22 mouse cellular contexts compared by ENCODE assay signal in genomic region chr5:142660656-142661434, GRCm38 (mm10). TPM values are rescaled to one million over a fixed set of nuclear protein-coding genes. Genes with fewer than 3 reads are reported as not detected.
DNase-seq lines count a peak whose midpoint lies in the region; ATAC-seq and TF ChIP-seq lines count a peak whose summit lies in the region.
"Had no signal": no experiment of that assay in that cellular context is flagged by ENCODE, and none has a peak within 500 bp of the region (broad histone marks: within the 10 kb centered on the region; RNA-seq: fewer than 3 reads in every experiment).

No protein-coding gene starts in this region.

- H3K27ac ChIP-seq in liver, postnatal 0 days (ENCODE audit: low read depth), result no peak overlapping the region
- no peak overlapping the region for H3K27ac ChIP-seq in liver, embryonic 13.5 days
- H3K27ac ChIP-seq: embryonic facial prominence, embryonic 10.5 days; forebrain, embryonic 13.5 days; gastrocnemius, adult 2 months; heart, embryonic 10.5 days; hindbrain, embryonic 13.5 days had no signal

- no peak for TF ChIP-seq CTCF in liver, postnatal 0 days (IDR thresholded peaks at IDR 0.05; ENCODE audit: low read depth)

- no peak overlapping the region for H3K4me2 ChIP-seq in liver, postnatal 0 days (ENCODE audit: low read depth, low read length)
- no peak overlapping the region for H3K4me2 ChIP-seq in liver, embryonic 13.5 days
- H3K4me2 ChIP-seq: forebrain, embryonic 13.5 days; hindbrain, embryonic 13.5 days had no signal

- no peaks in the 10 kb centered on the region for H3K4me1 ChIP-seq in liver, postnatal 0 days (ENCODE audit: insufficient read depth)
- peaks cover 6% of the 10 kb centered on the region; the same call in 1 of the 2 replicates for H3K4me1 ChIP-seq in liver, embryonic 13.5 days (replicated peaks)
- H3K4me1 ChIP-seq: forebrain, embryonic 13.5 days; heart, embryonic 10.5 days; hindbrain, embryonic 13.5 days had no signal

- ATAC-seq in liver, postnatal 0 days, result no peak
- ATAC-seq in liver, embryonic 13.5 days (ENCODE audit: low read depth), result peak; percentile 46; the same call in 1 of the 2 replicates
- ATAC-seq: forebrain, embryonic 13.5 days; forebrain, postnatal 0 days had no signal

- no peaks in the 10 kb centered on the region for H3K9me3 ChIP-seq in liver, postnatal 0 days (ENCODE audit: low read length)
- H3K9me3 ChIP-seq in liver, embryonic 13.5 days (replicated peaks), result no peaks in the 10 kb centered on the region
- H3K9me3 ChIP-seq: embryonic facial prominence, embryonic 10.5 days; forebrain, embryonic 13.5 days; heart, embryonic 10.5 days; hindbrain, embryonic 13.5 days had no signal

- H3K36me3 ChIP-seq in liver, postnatal 0 days (replicated peaks; ENCODE audit: insufficient read depth, low read length), result peaks cover 93% of the 10 kb centered on the region
- H3K36me3 ChIP-seq in liver, embryonic 13.5 days, result peaks cover 100% of the 10 kb centered on the region

- H3K4me3 ChIP-seq in liver, postnatal 0 days (ENCODE audit: low read depth, low read length), result no peak overlapping the region
- no peak overlapping the region for H3K4me3 ChIP-seq in liver, embryonic 13.5 days (replicated peaks)
- H3K4me3 ChIP-seq: embryonic facial prominence, embryonic 10.5 days; forebrain, embryonic 13.5 days; gastrocnemius, adult 2 months; heart, embryonic 10.5 days; hindbrain, embryonic 13.5 days had no signal

- 87% methylated on average over 7 of the region's 7 CpGs for WGBS in liver, postnatal 0 days (ENCODE audit: insufficient replicate concordance)
- 83% methylated on average over 7 of the region's 7 CpGs for WGBS in liver, embryonic 13.5 days (ENCODE audit: insufficient replicate concordance)

- no peak for TF ChIP-seq EP300 in liver, postnatal 0 days (IDR thresholded peaks at IDR 0.05; ENCODE audit: low read depth)

- no peaks in the 10 kb centered on the region for H3K27me3 ChIP-seq in liver, postnatal 0 days (ENCODE audit: insufficient read depth, low read length)
- H3K27me3 ChIP-seq in liver, embryonic 13.5 days, result no peaks in the 10 kb centered on the region
- H3K27me3 ChIP-seq: forebrain, embryonic 13.5 days; hindbrain, embryonic 13.5 days had no signal

- DNase-seq in layer of hippocampus, adult 18-20 months (ENCODE audit: low spot score in 2 of 2), result peak; percentile 36 to 65
- no peak for DNase-seq in layer of hippocampus, postnatal 25 days (ENCODE audit: extremely low spot score in 1 of 2, low spot score in 1 of 2)
- DNase-seq in liver, result peak; percentile 30
- no peak for DNase-seq in liver, postnatal 0 days
- no peak for DNase-seq in liver, embryonic 13.5 days
- DNase-seq in adrenal gland, postnatal 4 days (ENCODE audit: low spot score in 2 of 2), result no peak
- DNase-seq in gastrocnemius, adult 18-20 months (ENCODE audit: low spot score), result no peak
- DNase-seq: adrenal gland, postnatal 10 days; cerebellum, adult 2 months; cerebellum, postnatal 10 days; forebrain, postnatal 0 days; gastrocnemius, adult 2 months; gastrocnemius, postnatal 25 days; heart, adult 18-20 months; heart, postnatal 10 days; heart, postnatal 4 days had no signal

- H3K9ac ChIP-seq in liver, postnatal 0 days (replicated peaks), result no peak overlapping the region
- no peak overlapping the region for H3K9ac ChIP-seq in liver, embryonic 13.5 days
- H3K9ac ChIP-seq: forebrain, embryonic 13.5 days; forebrain, postnatal 0 days; hindbrain, embryonic 13.5 days had no signal

RNA-seq across cellular contexts. Expression of gene Slc29a4, which starts 31.5 kb away (rescaled TPM):
- 10 to 100 TPM; 43.0 to 45.7 TPM for total RNA-seq in layer of hippocampus, adult 18-20 months (2021)
- 10 to 100 TPM; 52.4 to 60.0 TPM for total RNA-seq in layer of hippocampus, postnatal 25 days (2021)
- 0.07 and 0.16 TPM in 2 replicates for polyA plus RNA-seq in liver, postnatal 0 days (2015; fragmentation: Nextera tagmentation; extraction: Ambion mirVana)
- polyA plus RNA-seq in liver, embryonic 13.5 days (2015; fragmentation: Nextera tagmentation; extraction: Ambion mirVana), result 0.21 and 0.36 TPM in 2 replicates
- total RNA-seq in adrenal gland, postnatal 4 days (2021), result 10 to 100 TPM; 28.9 to 30.7 TPM
- total RNA-seq in gastrocnemius, adult 18-20 months (2021), result under 1 TPM in 1 of 2 experiments, not detected in 1; 0.24 TPM
- total RNA-seq: gastrocnemius, adult 2 months; MEL had no signal

RNA-seq across cellular contexts. Expression of gene Wipi2, which starts 33.3 kb away (rescaled TPM):
- total RNA-seq in layer of hippocampus, adult 18-20 months (2021), result 100 to 1,000 TPM in 1 of 2 experiments, 10 to 100 TPM in 1; 100.0 to 107 TPM
- 100 to 1,000 TPM in 1 of 2 experiments, 10 to 100 TPM in 1; 92.7 to 104 TPM for total RNA-seq in layer of hippocampus, postnatal 25 days (2021)
- 16.7 and 18.6 TPM in 2 replicates for polyA plus RNA-seq in liver, postnatal 0 days (2015; fragmentation: Nextera tagmentation; extraction: Ambion mirVana)
- 35.4 and 38.9 TPM in 2 replicates for polyA plus RNA-seq in liver, embryonic 13.5 days (2015; fragmentation: Nextera tagmentation; extraction: Ambion mirVana)
- total RNA-seq in adrenal gland, postnatal 4 days (2021), result 10 to 100 TPM; 88.7 to 93.0 TPM
- 10 to 100 TPM; 30.3 to 32.8 TPM for total RNA-seq in gastrocnemius, adult 18-20 months (2021)

RNA-seq across cellular contexts. Expression of gene Mmd2, which starts 52.2 kb away (rescaled TPM):
- 100 to 1,000 TPM; 160 to 165 TPM for total RNA-seq in layer of hippocampus, adult 18-20 months (2021)
- 100 to 1,000 TPM; 166 to 185 TPM for total RNA-seq in layer of hippocampus, postnatal 25 days (2021)
- polyA plus RNA-seq in liver, postnatal 0 days (2015; fragmentation: Nextera tagmentation; extraction: Ambion mirVana), result 9.1 and 11.8 TPM in 2 replicates
- polyA plus RNA-seq in liver, embryonic 13.5 days (2015; fragmentation: Nextera tagmentation; extraction: Ambion mirVana), result 16.9 and 19.5 TPM in 2 replicates
- 10 to 100 TPM; 23.9 to 26.4 TPM for total RNA-seq in adrenal gland, postnatal 4 days (2021)
- total RNA-seq in gastrocnemius, adult 18-20 months (2021), result not detected
- total RNA-seq: gastrocnemius, adult 2 months; gastrocnemius, postnatal 25 days; MEL had no signal
- polyA plus RNA-seq: C2C12 had no signal

Comparison
In these comparisons a context has a peak if more than half of its experiments do, and no peak if none do; other contexts are left out.
1. DNase-seq: peak in layer of hippocampus, adult 18-20 months (2 of 2) and liver (single experiment); none in layer of hippocampus, postnatal 25 days (0 of 2), liver, postnatal 0 days (single experiment), liver, embryonic 13.5 days (single experiment), adrenal gland, postnatal 4 days (0 of 2) and gastrocnemius, adult 18-20 months (single experiment).
2. RNA of gene Slc29a4, which starts 31.5 kb away (total RNA-seq): 52.4 to 60.0 TPM in layer of hippocampus, postnatal 25 days, 43.0 to 45.7 TPM in layer of hippocampus, adult 18-20 months and 28.9 to 30.7 TPM in adrenal gland, postnatal 4 days; 0.24 TPM in gastrocnemius, adult 18-20 months; every median in the first group is over 10 times any median in the second.
3. RNA of gene Mmd2, which starts 52.2 kb away (total RNA-seq): 166 to 185 TPM in layer of hippocampus, postnatal 25 days, 160 to 165 TPM in layer of hippocampus, adult 18-20 months and 23.9 to 26.4 TPM in adrenal gland, postnatal 4 days; not detected in gastrocnemius, adult 18-20 months; every median in the first group is over 10 times any median in the second.